Comparison of ENCODE assay signal across 14 mouse cellular contexts in the genomic region with DNA sequence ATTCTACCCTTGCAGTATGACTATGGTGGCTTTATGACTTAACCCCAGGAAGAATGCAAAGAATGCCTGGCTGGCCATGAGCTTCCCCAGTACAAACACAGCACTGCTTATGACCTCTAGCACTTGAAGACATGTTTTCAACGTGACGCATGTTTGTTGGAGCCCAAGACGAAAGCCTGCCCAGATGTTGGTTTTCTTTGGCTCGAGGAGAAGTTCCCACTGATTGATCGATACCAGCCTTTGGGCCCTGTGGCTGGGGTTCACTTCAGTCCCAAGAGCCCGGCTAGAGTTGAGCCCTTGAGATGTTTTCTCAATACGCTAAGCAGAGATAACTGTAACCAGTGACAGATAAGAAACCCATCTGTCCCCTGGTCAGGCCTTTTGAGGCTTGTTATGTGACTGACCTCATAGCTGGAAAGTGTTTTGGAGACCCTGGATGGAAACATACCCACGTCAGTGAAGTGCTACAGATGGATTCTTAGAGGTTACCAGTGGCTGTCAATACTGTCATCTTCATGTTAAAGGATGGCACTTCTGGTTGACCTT.
DNase-seq lines count a peak whose midpoint lies in the region; ATAC-seq and TF ChIP-seq lines count a peak whose summit lies in the region.
"Had no signal": no experiment of that assay in that cellular context is flagged by ENCODE, and none has a peak within 500 bp of the region (broad histone marks: within the 10 kb centered on the region; RNA-seq: fewer than 3 reads in every experiment).

No protein-coding gene starts in this region.

- H3K4me1 ChIP-seq in liver, adult 2 months (ENCODE audit: control insufficient read depth, insufficient read depth, low read length): no peaks in the 10 kb centered on the region
- no peaks in the 10 kb centered on the region for H3K4me1 ChIP-seq in liver, embryonic 12.5 days
- H3K4me1 ChIP-seq in heart, embryonic 12.5 days (replicated peaks): peaks cover 42% of the 10 kb centered on the region
- no peaks in the 10 kb centered on the region for H3K4me1 ChIP-seq in midbrain, embryonic 16.5 days (ENCODE audit: control insufficient read depth, insufficient read depth, low read length)
- H3K4me1 ChIP-seq in forebrain, embryonic 14.5 days (ENCODE audit: control insufficient read depth, insufficient read depth, low read length): no peaks in the 10 kb centered on the region; the same call in 1 of the 2 replicates
- H3K4me1 ChIP-seq: hindbrain, embryonic 12.5 days; midbrain, embryonic 10.5 days; neural tube, embryonic 13.5 days had no signal

- no peak overlapping the region for H3K9ac ChIP-seq in liver, adult 2 months (ENCODE audit: low read depth, low read length)
- no peak overlapping the region for H3K9ac ChIP-seq in liver, embryonic 12.5 days
- no peak overlapping the region for H3K9ac ChIP-seq in heart, embryonic 12.5 days
- H3K9ac ChIP-seq in midbrain, embryonic 16.5 days (ENCODE audit: low read depth, low read length): no peak overlapping the region
- H3K9ac ChIP-seq in forebrain, embryonic 14.5 days (ENCODE audit: low read length): no peak overlapping the region
- H3K9ac ChIP-seq: hindbrain, embryonic 12.5 days; limb, embryonic 12.5 days; neural tube, embryonic 13.5 days had no signal

- no peak for TF ChIP-seq POLR2A in liver, adult 2 months (IDR thresholded peaks at IDR 0.05; ENCODE audit: extremely low read depth, insufficient read depth, low read length)

- WGBS in liver, adult 2 months: 66% methylated on average over 8 of the region's 8 CpGs
- 44% methylated on average over 8 of the region's 8 CpGs for WGBS in liver, embryonic 12.5 days (ENCODE audit: insufficient replicate concordance)
- 7% methylated on average over 8 of the region's 8 CpGs for WGBS in heart, embryonic 12.5 days
- 90% methylated on average over 8 of the region's 8 CpGs for WGBS in midbrain, embryonic 16.5 days
- WGBS in forebrain, embryonic 14.5 days: 86% methylated on average over 8 of the region's 8 CpGs

- peaks cover 4% of the 10 kb centered on the region; the same call in 1 of the 2 replicates for H3K36me3 ChIP-seq in liver, adult 2 months (ENCODE audit: control insufficient read depth, insufficient read depth, low read length)
- H3K36me3 ChIP-seq in liver, embryonic 12.5 days: 0 out of 2 replicates have a peak, but pooled peaks cover 4% of the 10 kb centered on the region
- H3K36me3 ChIP-seq in heart, embryonic 12.5 days: no peaks in the 10 kb centered on the region
- H3K36me3 ChIP-seq in midbrain, embryonic 16.5 days (ENCODE audit: control insufficient read depth, insufficient read depth, low read length): no peaks in the 10 kb centered on the region
- no peaks in the 10 kb centered on the region for H3K36me3 ChIP-seq in forebrain, embryonic 14.5 days (ENCODE audit: control insufficient read depth, insufficient read depth, low read length)
- H3K36me3 ChIP-seq: hindbrain, embryonic 12.5 days; limb, embryonic 12.5 days; midbrain, embryonic 10.5 days; neural tube, embryonic 13.5 days had no signal

- ATAC-seq in liver, embryonic 12.5 days: no peak
- peak; percentile 29; the same call in 1 of the 2 replicates for ATAC-seq in heart, embryonic 12.5 days (ENCODE audit: insufficient number of reproducible peaks, low FRiP score)
- no peak for ATAC-seq in midbrain, embryonic 16.5 days
- ATAC-seq in forebrain, embryonic 14.5 days: no peak

- TF ChIP-seq CTCF in liver, adult 2 months (IDR thresholded peaks at IDR 0.05; ENCODE audit: low read depth, low read length): no peak

- H3K27me3 ChIP-seq in liver, adult 2 months (ENCODE audit: control insufficient read depth, insufficient read depth, low read length): no peaks in the 10 kb centered on the region
- H3K27me3 ChIP-seq in liver, embryonic 12.5 days (replicated peaks): no peaks in the 10 kb centered on the region
- H3K27me3 ChIP-seq in heart, embryonic 12.5 days (replicated peaks): no peaks in the 10 kb centered on the region
- H3K27me3 ChIP-seq in midbrain, embryonic 16.5 days (ENCODE audit: control insufficient read depth, insufficient read depth, low read depth, low read length): no peaks in the 10 kb centered on the region
- H3K27me3 ChIP-seq in forebrain, embryonic 14.5 days (replicated peaks; ENCODE audit: control insufficient read depth, insufficient read depth, low read length): no peaks in the 10 kb centered on the region
- H3K27me3 ChIP-seq: hindbrain, embryonic 12.5 days; limb, embryonic 12.5 days; neural tube, embryonic 13.5 days had no signal

- no peak overlapping the region for H3K4me2 ChIP-seq in liver, embryonic 12.5 days
- no peak overlapping the region for H3K4me2 ChIP-seq in heart, embryonic 12.5 days
- no peak overlapping the region for H3K4me2 ChIP-seq in midbrain, embryonic 16.5 days (ENCODE audit: low read length)
- no peak overlapping the region for H3K4me2 ChIP-seq in forebrain, embryonic 14.5 days (ENCODE audit: low read length)
- H3K4me2 ChIP-seq: hindbrain, embryonic 12.5 days; limb, embryonic 12.5 days; neural tube, embryonic 13.5 days had no signal

- H3K27ac ChIP-seq in liver, adult 2 months (replicated peaks; ENCODE audit: insufficient read depth, low read depth, low read length): no peak overlapping the region
- H3K27ac ChIP-seq in liver, embryonic 12.5 days: no peak overlapping the region
- H3K27ac ChIP-seq in heart, embryonic 12.5 days (ENCODE audit: poor library complexity, severe bottlenecking): peak overlapping the region; percentile 73
- no peak overlapping the region for H3K27ac ChIP-seq in midbrain, embryonic 16.5 days (ENCODE audit: low read length)
- H3K27ac ChIP-seq in forebrain, embryonic 14.5 days (ENCODE audit: low read depth, low read length): no peak overlapping the region
- H3K27ac ChIP-seq: hindbrain, embryonic 12.5 days; limb, embryonic 12.5 days; midbrain, embryonic 10.5 days; neural tube, embryonic 13.5 days had no signal

- H3K79me2 ChIP-seq in liver, adult 2 months (ENCODE audit: control insufficient read depth, insufficient read depth, low read length): peaks cover 10% of the 10 kb centered on the region

- peak; percentile 28 for DNase-seq in liver, adult 2 months (ENCODE audit: extremely low read depth, low read depth, low spot score)
- DNase-seq in kidney, postnatal 25 days: peak; percentile 11 to 45
- no peak for DNase-seq in forebrain, embryonic 14.5 days (ENCODE audit: low spot score)
- DNase-seq in layer of hippocampus, adult 9-11 months: no peak
- no peak for DNase-seq in layer of hippocampus, adult 9-10 months (ENCODE audit: low spot score)
- DNase-seq: cerebellum, postnatal 25 days; right cerebral cortex, postnatal 25 days had no signal

- no peak overlapping the region for H3K4me3 ChIP-seq in liver, adult 2 months (ENCODE audit: insufficient read depth, low read depth, low read length)
- no peak overlapping the region for H3K4me3 ChIP-seq in liver, embryonic 12.5 days
- H3K4me3 ChIP-seq in heart, embryonic 12.5 days: no peak overlapping the region
- no peak overlapping the region for H3K4me3 ChIP-seq in midbrain, embryonic 16.5 days (ENCODE audit: low read depth, low read length)
- H3K4me3 ChIP-seq in forebrain, embryonic 14.5 days (ENCODE audit: low read depth, low read length): no peak overlapping the region
- H3K4me3 ChIP-seq: hindbrain, embryonic 12.5 days; limb, embryonic 12.5 days; midbrain, embryonic 10.5 days; neural tube, embryonic 13.5 days had no signal

- peaks cover 7% of the 10 kb centered on the region for H3K9me3 ChIP-seq in liver, embryonic 12.5 days (replicated peaks)
- H3K9me3 ChIP-seq in heart, embryonic 12.5 days (replicated peaks): no peaks in the 10 kb centered on the region
- H3K9me3 ChIP-seq in midbrain, embryonic 16.5 days (replicated peaks; ENCODE audit: control insufficient read depth, low read length, poor library complexity, severe bottlenecking): no peaks in the 10 kb centered on the region
- 0 out of 2 replicates have a peak, but pooled peaks cover 3% of the 10 kb centered on the region for H3K9me3 ChIP-seq in forebrain, embryonic 14.5 days (replicated peaks; ENCODE audit: control insufficient read depth, low read length)
- H3K9me3 ChIP-seq: hindbrain, embryonic 12.5 days; limb, embryonic 12.5 days; midbrain, embryonic 10.5 days; neural tube, embryonic 13.5 days had no signal

Comparison
In these comparisons a context has a peak if more than half of its experiments do, and no peak if none do; other contexts are left out.
1. DNase-seq: peak in liver, adult 2 months (single experiment) and kidney, postnatal 25 days (2 of 2); none in forebrain, embryonic 14.5 days (single experiment), layer of hippocampus, adult 9-11 months (single experiment) and layer of hippocampus, adult 9-10 months (single experiment).